Mouse (Mus musculus) layer of hippocampus, adult 9-11 months (tissue): Measurements from ENCODE around the gene Gm13290.
"Not testable (repeated sequence)": the region's sequence is repeated elsewhere in the genome, so short reads cannot be mapped to it uniquely, and the experiment has no call there.

Experiments used
- DNase-seq: peaks from one replicate; pipeline ENCODE4 v3.0.0; 2022

Gene Gm13290

GRCm38 (mm10) chr4:88773534-88773933, at the start of gene Gm13290:
Gm13290 (plus strand) TSS chr4:88773834.
- DNase-seq = not testable (repeated sequence)

GRCm38 (mm10) chr4:88726727-88727126, 46.9 kb upstream of the Gm13290 start:
- DNase-seq = no peak

- no peak for DNase-seq
Observed at GRCm38 (mm10) chr4:88727324-88727723, 46.3 kb upstream of the Gm13290 start.

GRCm38 (mm10) chr4:88738480-88738879, 35.2 kb upstream of the Gm13290 start:
- peak; percentile 14 for DNase-seq

GRCm38 (mm10) chr4:88739036-88739435, 34.6 kb upstream of the Gm13290 start:
- DNase-seq = no peak

GRCm38 (mm10) chr4:88741426-88741825, 32.2 kb upstream of the Gm13290 start:
- DNase-seq = no peak

- DNase-seq = no peak
Observed at GRCm38 (mm10) chr4:88742771-88743371, 30.8 kb upstream of the Gm13290 start.

- DNase-seq = no peak
Observed at GRCm38 (mm10) chr4:88744207-88744606, 29.4 kb upstream of the Gm13290 start.

- no peak for DNase-seq
Observed at GRCm38 (mm10) chr4:88749926-88750325, 23.7 kb upstream of the Gm13290 start.

GRCm38 (mm10) chr4:88754818-88755340, 18.8 kb upstream of the Gm13290 start, which contains the start of gene Gm13271:
Gm13271 (plus strand) TSS chr4:88754868.
- peak; percentile 78 for DNase-seq

GRCm38 (mm10) chr4:88756581-88757513, 16.8 kb upstream of the Gm13290 start:
- DNase-seq = not testable (repeated sequence)

GRCm38 (mm10) chr4:88757628-88758031, 16.0 kb upstream of the Gm13290 start:
- peak; percentile 93 for DNase-seq

GRCm38 (mm10) chr4:88758751-88759150, 14.9 kb upstream of the Gm13290 start:
- peak; percentile 19 for DNase-seq

GRCm38 (mm10) chr4:88759610-88760268, 13.9 kb upstream of the Gm13290 start, which contains the start of gene Gm13283:
Gm13283 (plus strand) TSS chr4:88760119.
- DNase-seq = peak; percentile 29

- peak; percentile 69 for DNase-seq
Observed at GRCm38 (mm10) chr4:88760431-88760830, 13.2 kb upstream of the Gm13290 start.

- peak; percentile 79 for DNase-seq
Observed at GRCm38 (mm10) chr4:88761776-88762175, 11.9 kb upstream of the Gm13290 start.

GRCm38 (mm10) chr4:88762341-88762740, 11.3 kb upstream of the Gm13290 start:
- DNase-seq = peak; percentile 14

- peak; percentile 51 for DNase-seq
Observed at GRCm38 (mm10) chr4:88763384-88764018, 10.1 kb upstream of the Gm13290 start.

- not testable (repeated sequence) for DNase-seq
Observed at GRCm38 (mm10) chr4:88776622-88777021, 3.0 kb downstream of the Gm13290 start, which contains the start of gene Gm13289. Gm13289 (plus strand) TSS chr4:88776922.

- not testable (repeated sequence) for DNase-seq
Observed at GRCm38 (mm10) chr4:88779550-88779949, 5.9 kb downstream of the Gm13290 start, which contains the start of gene Gm13272. Gm13272 (plus strand) TSS chr4:88779850.

GRCm38 (mm10) chr4:88780320-88780719, 6.7 kb downstream of the Gm13290 start:
- DNase-seq = not testable (repeated sequence)

GRCm38 (mm10) chr4:88781831-88782230, 8.2 kb downstream of the Gm13290 start, which contains the start of gene Ifnz:
Ifnz (plus strand) TSS chr4:88782131.
- DNase-seq = not testable (repeated sequence)
